Mouse (Mus musculus): ENCODE results near the gene Lama4. TPM values are rescaled to one million over a fixed set of nuclear protein-coding genes. Genes with fewer than 3 reads are reported as not detected.
A peak's percentile ranks its signal among the peaks of the same experiment; 100 is the strongest.

The Lama4 gene
- total and polyA plus RNA-seq, 3 experiments = not detected

DNA sequence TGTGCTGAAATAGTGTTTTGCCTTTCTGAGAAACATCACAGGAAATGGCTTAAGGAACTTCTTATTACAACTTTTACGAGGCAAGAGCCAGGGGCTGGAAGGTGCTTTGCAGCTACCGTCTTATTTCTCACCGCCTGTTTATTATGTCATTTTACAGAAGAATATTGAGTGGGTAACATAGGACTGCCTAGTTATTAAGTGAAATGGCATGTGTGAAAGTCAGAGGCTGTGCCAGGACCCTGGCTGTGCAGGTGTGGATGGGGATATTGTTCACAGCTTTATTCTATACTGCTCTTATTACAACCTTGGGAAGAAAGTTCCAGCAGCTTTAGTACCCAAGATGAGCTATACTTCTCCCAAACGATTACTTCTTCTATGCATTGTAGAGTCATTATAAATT lies 106.7 kb downstream of the Lama4 start:
- Histone ChIP-seq H3K27me3 (ENCODE audit: control insufficient read depth in 1 of 2, insufficient read depth in 2 of 2, low read length in 2 of 2) (no peaks in the 10 kb centered on the region), H3K9ac (ENCODE audit: control insufficient read depth, low read depth, low read length, poor library complexity, severe bottlenecking) (no peak overlapping the region), H3K27ac (ENCODE audit: control insufficient read depth, low read depth, low read length) (no peak overlapping the region), H3K36me3 (ENCODE audit: control insufficient read depth in 1 of 2, insufficient read depth in 2 of 2, low read length in 2 of 2) (no peaks in the 10 kb centered on the region), H3K9me3 (replicated peaks; ENCODE audit: insufficient read depth, low read length) (no peaks in the 10 kb centered on the region), H3K79me2 (ENCODE audit: control insufficient read depth, insufficient read depth, low read length, poor library complexity) (no peaks in the 10 kb centered on the region), H3K4me3 (ENCODE audit: control insufficient read depth in 1 of 2, insufficient read depth in 1 of 2, low read depth in 2 of 2, low read length in 2 of 2) (no peak overlapping the region), H3K4me1 (ENCODE audit: control insufficient read depth in 1 of 2, insufficient read depth in 2 of 2, low read length in 2 of 2) (no peaks in the 10 kb centered on the region)
- no peak for TF ChIP-seq USF2 (IDR thresholded peaks at IDR 0.05; ENCODE audit: borderline replicate concordance in 1 of 2, insufficient read depth in 1 of 2, low read depth in 1 of 2, low read length in 2 of 2)
- no peak for TF ChIP-seq UBTF (IDR thresholded peaks at IDR 0.05; ENCODE audit: borderline replicate concordance, insufficient read depth, low read depth, low read length)
- TF ChIP-seq MAZ (IDR thresholded peaks at IDR 0.05; ENCODE audit: low read depth, low read length) = no peak
- no peak for TF ChIP-seq TAL1 (IDR thresholded peaks at IDR 0.05; ENCODE audit: low read length)
- no peak for TF ChIP-seq MXI1 (IDR thresholded peaks at IDR 0.05; ENCODE audit: low read depth, low read length)
- no peak for TF ChIP-seq TCF12 (IDR thresholded peaks at IDR 0.05; ENCODE audit: low read depth, low read length)
- no peak for TF ChIP-seq ELF1 (IDR thresholded peaks at IDR 0.05; ENCODE audit: low read depth, low read length)
- no peak for TF ChIP-seq HCFC1 (IDR thresholded peaks at IDR 0.05; ENCODE audit: low read depth, low read length)
- no peak for TF ChIP-seq SMC3 (IDR thresholded peaks at IDR 0.05; ENCODE audit: low read depth, low read length)
- TF ChIP-seq ETS1 (IDR thresholded peaks at IDR 0.05; ENCODE audit: low read depth, low read length) = no peak
- no peak for TF ChIP-seq RCOR1 (IDR thresholded peaks at IDR 0.05; ENCODE audit: low read depth, low read length)
- no peak for TF ChIP-seq CHD2 (IDR thresholded peaks at IDR 0.05; ENCODE audit: low read length)
- TF ChIP-seq CHD1 (IDR thresholded peaks at IDR 0.05; ENCODE audit: low read depth, low read length) = no peak
- no peak for TF ChIP-seq CTCF (IDR thresholded peaks at IDR 0.05 in 2 of 3, conservative IDR thresholded peaks at IDR 0.05 in 1 of 3; ENCODE audit: control insufficient read depth in 1 of 3, insufficient read depth in 1 of 3, low read depth in 2 of 3, low read length in 3 of 3, poor library complexity in 1 of 3, severe bottlenecking in 1 of 3)
- no peak for TF ChIP-seq GABPA (IDR thresholded peaks at IDR 0.05; ENCODE audit: low read depth, low read length)
- no peak for TF ChIP-seq MAFK (IDR thresholded peaks at IDR 0.05; ENCODE audit: borderline replicate concordance, low read depth, low read length)
- TF ChIP-seq MYC (IDR thresholded peaks at IDR 0.05; ENCODE audit: low read depth, low read length) = no peak
- DNase-seq (ENCODE audit: low read depth, low spot score) = no peak

DNA sequence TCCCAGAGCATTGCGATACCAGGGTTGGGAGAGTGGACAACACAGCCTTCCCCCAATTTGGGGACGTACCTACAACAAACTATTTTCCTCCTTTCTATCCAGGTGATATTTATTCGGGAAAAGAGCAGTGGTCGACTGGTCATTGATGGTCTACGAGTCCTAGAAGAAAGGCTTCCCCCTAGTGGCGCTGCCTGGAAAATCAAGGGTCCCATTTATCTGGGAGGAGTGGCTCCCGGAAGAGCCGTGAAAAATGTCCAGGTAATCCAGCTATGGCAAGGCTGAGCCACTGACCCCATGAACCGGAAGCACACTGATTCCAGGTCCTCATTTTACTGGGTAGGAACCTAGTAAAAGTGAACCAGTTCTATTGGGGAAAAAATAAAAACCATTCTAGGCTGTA lies 131.7 kb downstream of the Lama4 start:
- Histone ChIP-seq H3K4me3 (ENCODE audit: control insufficient read depth in 1 of 2, insufficient read depth in 1 of 2, low read depth in 2 of 2, low read length in 2 of 2) (no peak overlapping the region), H3K4me1 (ENCODE audit: control insufficient read depth in 1 of 2, insufficient read depth in 2 of 2, low read length in 2 of 2) (no peaks in the 10 kb centered on the region), H3K79me2 (ENCODE audit: control insufficient read depth, insufficient read depth, low read length, poor library complexity) (no peaks in the 10 kb centered on the region), H3K36me3 (ENCODE audit: control insufficient read depth in 1 of 2, insufficient read depth in 2 of 2, low read length in 2 of 2) (no peaks in the 10 kb centered on the region), H3K9ac (ENCODE audit: control insufficient read depth, low read depth, low read length, poor library complexity, severe bottlenecking) (no peak overlapping the region), H3K9me3 (replicated peaks; ENCODE audit: insufficient read depth, low read length) (no peaks in the 10 kb centered on the region), H3K27me3 (ENCODE audit: control insufficient read depth in 1 of 2, insufficient read depth in 2 of 2, low read length in 2 of 2) (no peaks in the 10 kb centered on the region), H3K27ac (ENCODE audit: control insufficient read depth, low read depth, low read length) (no peak overlapping the region)
- TF ChIP-seq CTCF (IDR thresholded peaks at IDR 0.05 in 2 of 3, conservative IDR thresholded peaks at IDR 0.05 in 1 of 3; ENCODE audit: control insufficient read depth in 1 of 3, insufficient read depth in 1 of 3, low read depth in 2 of 3, low read length in 3 of 3, poor library complexity in 1 of 3, severe bottlenecking in 1 of 3) = peak in 2 of 3 experiments; percentile 19 to 26; a peak in 3 of 6 replicates
- TF ChIP-seq NRF1 (IDR thresholded peaks at IDR 0.05; ENCODE audit: insufficient read depth, low read depth, low read length, poor library complexity, severe bottlenecking) = no peak
- no peak for DNase-seq (ENCODE audit: low read depth, low spot score)

Measured in MEL (cell line).